Mouse (Mus musculus) c-Kit-positive CD71-positive TER-119-negative erythroid progenitor cells, embryonic 14.5 days (primary cell): ENCODE results near the gene Cbx4.

Experiments
- DNase-seq: peaks from one replicate; pipeline ENCODE4 v3.0.0-alpha.2; 2013; ENCODE audit warnings: low read depth

Gene Cbx4

GRCm38 (mm10) chr11:119084446-119085278, 1.4 kb downstream of the Cbx4 start:
- no peak for DNase-seq

GRCm38 (mm10) chr11:119083724-119084445, 2.1 kb downstream of the Cbx4 start:
- DNase-seq: no peak

GRCm38 (mm10) chr11:119082638-119083599, 3.1 kb downstream of the Cbx4 start:
- no peak for DNase-seq

- no peak for DNase-seq
Measured at GRCm38 (mm10) chr11:119081839-119082637, 4.0 kb downstream of the Cbx4 start.

GRCm38 (mm10) chr11:119081148-119081838, 4.7 kb downstream of the Cbx4 start:
- no peak for DNase-seq

- no peak for DNase-seq
Measured at GRCm38 (mm10) chr11:119080461-119081147, 5.4 kb downstream of the Cbx4 start.

- no peak for DNase-seq
Measured at GRCm38 (mm10) chr11:119079445-119079837, 6.6 kb downstream of the Cbx4 start.

- no peak for DNase-seq
Measured at GRCm38 (mm10) chr11:119078691-119079444, 7.2 kb downstream of the Cbx4 start.

GRCm38 (mm10) chr11:119077755-119078154, 8.3 kb downstream of the Cbx4 start:
- DNase-seq: no peak

GRCm38 (mm10) chr11:119075805-119076204, 10.2 kb downstream of the Cbx4 start:
- no peak for DNase-seq

- no peak for DNase-seq
Measured at GRCm38 (mm10) chr11:119073876-119074433, 12.1 kb downstream of the Cbx4 start.

- no peak for DNase-seq
Measured at GRCm38 (mm10) chr11:119072986-119073385, 13.0 kb downstream of the Cbx4 start.

GRCm38 (mm10) chr11:119072239-119072638, 13.8 kb downstream of the Cbx4 start:
- no peak for DNase-seq

- DNase-seq: no peak
Measured at GRCm38 (mm10) chr11:119066841-119067240, 19.2 kb downstream of the Cbx4 start.

GRCm38 (mm10) chr11:119059256-119059655, 26.8 kb downstream of the Cbx4 start:
- DNase-seq: no peak

- DNase-seq: no peak
Measured at GRCm38 (mm10) chr11:119058041-119058995, 27.7 kb downstream of the Cbx4 start.

GRCm38 (mm10) chr11:119057291-119057690, 28.7 kb downstream of the Cbx4 start:
- DNase-seq: no peak
